Mouse (Mus musculus): Measurements from ENCODE around the gene Gm49368.

The Gm49368 gene

GRCm38 (mm10) chr7:128056917-128057444 lies 5.5 kb upstream of the Gm49368 start:
- DNase-seq (ENCODE audit: low spot score in 2 of 2) = no peak

GRCm38 (mm10) chr7:128057860-128058259 lies 4.6 kb upstream of the Gm49368 start:
- no peak for DNase-seq (ENCODE audit: low spot score in 2 of 2)

- peak; percentile 76 to 83 for DNase-seq (ENCODE audit: low spot score in 2 of 2)
These were observed 3.9 kb upstream of the Gm49368 start for GRCm38 (mm10) chr7:128058576-128058975.

GRCm38 (mm10) chr7:128059091-128059490 lies 3.4 kb upstream of the Gm49368 start:
- DNase-seq (ENCODE audit: low spot score in 2 of 2) = no peak

GRCm38 (mm10) chr7:128063211-128063781 lies 813 bp downstream of the Gm49368 start:
- DNase-seq (ENCODE audit: low spot score in 2 of 2) = no peak

GRCm38 (mm10) chr7:128065547-128065946 lies 3.1 kb downstream of the Gm49368 start:
- DNase-seq (ENCODE audit: low spot score in 2 of 2) = no peak

- DNase-seq (ENCODE audit: low spot score in 2 of 2) = no peak
These were observed 5.4 kb downstream of the Gm49368 start for GRCm38 (mm10) chr7:128067847-128068246.

- no peak for DNase-seq (ENCODE audit: low spot score in 2 of 2)
These were observed 7.4 kb downstream of the Gm49368 start for GRCm38 (mm10) chr7:128069844-128070243.

- DNase-seq (ENCODE audit: low spot score in 2 of 2) = peak in 1 of 2 experiments; percentile 2
These were observed 9.3 kb downstream of the Gm49368 start for GRCm38 (mm10) chr7:128071816-128072215.

GRCm38 (mm10) chr7:128080012-128080411 lies 17.5 kb downstream of the Gm49368 start:
- peak; percentile 80 to 86 for DNase-seq (ENCODE audit: low spot score in 2 of 2)

- peak in 1 of 2 experiments; percentile 2 for DNase-seq (ENCODE audit: low spot score in 2 of 2)
These were observed 26.7 kb downstream of the Gm49368 start for GRCm38 (mm10) chr7:128089141-128089540.

- peak in 1 of 2 experiments; percentile 0 for DNase-seq (ENCODE audit: low spot score in 2 of 2)
These were observed 35.7 kb downstream of the Gm49368 start for GRCm38 (mm10) chr7:128098135-128098534.

GRCm38 (mm10) chr7:128100742-128101357 lies 38.4 kb downstream of the Gm49368 start:
- DNase-seq (ENCODE audit: low spot score in 2 of 2) = peak in 1 of 2 experiments; percentile 1

- peak in 1 of 2 experiments; percentile 0 for DNase-seq (ENCODE audit: low spot score in 2 of 2)
These were observed 42.8 kb downstream of the Gm49368 start for GRCm38 (mm10) chr7:128105246-128105645.

GRCm38 (mm10) chr7:128107462-128107861 lies 45.0 kb downstream of the Gm49368 start:
- peak in 1 of 2 experiments; percentile 0 for DNase-seq (ENCODE audit: low spot score in 2 of 2)

GRCm38 (mm10) chr7:128110314-128110713 lies 47.8 kb downstream of the Gm49368 start:
- peak in 1 of 2 experiments; percentile 2 for DNase-seq (ENCODE audit: low spot score in 2 of 2)

GRCm38 (mm10) chr7:128112131-128112530 lies 49.6 kb downstream of the Gm49368 start:
- peak in 1 of 2 experiments; percentile 1 for DNase-seq (ENCODE audit: low spot score in 2 of 2)

GRCm38 (mm10) chr7:128114371-128115105 lies 52.1 kb downstream of the Gm49368 start:
- peak in 1 of 2 experiments; percentile 2 for DNase-seq (ENCODE audit: low spot score in 2 of 2)

- peak in 1 of 2 experiments; percentile 1 for DNase-seq (ENCODE audit: low spot score in 2 of 2)
These were observed 52.9 kb downstream of the Gm49368 start for GRCm38 (mm10) chr7:128115211-128115958.

- DNase-seq (ENCODE audit: low spot score in 2 of 2) = peak in 1 of 2 experiments; percentile 1
These were observed 53.9 kb downstream of the Gm49368 start for GRCm38 (mm10) chr7:128116396-128116795.

GRCm38 (mm10) chr7:128119726-128120490 lies 57.4 kb downstream of the Gm49368 start:
- DNase-seq (ENCODE audit: low spot score in 2 of 2) = no peak

All from thymus, postnatal 10 days (tissue).